ENCODE assay signal across 9 mouse cellular contexts in genomic region chr14:118322003-118322821, GRCm38 (mm10). TPM values are rescaled to one million over a fixed set of nuclear protein-coding genes. Genes with fewer than 3 reads are reported as not detected.
A peak's percentile ranks its signal among the peaks of the same experiment; 100 is the strongest.
DNase-seq lines count a peak whose midpoint lies in the region; ATAC-seq and TF ChIP-seq lines count a peak whose summit lies in the region.
"Had no signal": no experiment of that assay in that cellular context is flagged by ENCODE, and none has a peak within 500 bp of the region (broad histone marks: within the 10 kb centered on the region; RNA-seq: fewer than 3 reads in every experiment).

No protein-coding gene starts in this region.

- H3K4me1 ChIP-seq in hindbrain, embryonic 14.5 days (replicated peaks; ENCODE audit: control insufficient read depth, insufficient read depth, low read length) = peaks cover 15% of the 10 kb centered on the region; the same call in 1 of the 2 replicates
- H3K4me1 ChIP-seq in midbrain, embryonic 12.5 days = peaks cover 23% of the 10 kb centered on the region

- no peaks in the 10 kb centered on the region for H3K36me3 ChIP-seq in hindbrain, embryonic 14.5 days (replicated peaks; ENCODE audit: control insufficient read depth, insufficient read depth)
- no peaks in the 10 kb centered on the region for H3K36me3 ChIP-seq in midbrain, embryonic 12.5 days

- peak; percentile 87 for DNase-seq in brain, embryonic 14.5 days (ENCODE audit: low read depth)
- peak; percentile 66 for DNase-seq in embryo, embryonic 10.5 days (ENCODE audit: low spot score)
- peak; percentile 32 for DNase-seq in hindbrain, embryonic 14.5 days (ENCODE audit: low spot score)
- DNase-seq in gastrocnemius, postnatal 4 days (ENCODE audit: low spot score in 2 of 2) = no peak
- no peak for DNase-seq in lung, postnatal 36 days
- no peak for DNase-seq in thymus, postnatal 14 days
- DNase-seq: gastrocnemius, adult 2 months had no signal

- TF ChIP-seq POLR2A in brain, embryonic 14.5 days (IDR thresholded peaks at IDR 0.05; ENCODE audit: borderline replicate concordance, extremely low read depth, insufficient read depth, insufficient read length, poor library complexity, severe bottlenecking) = no peak

- H3K9me3 ChIP-seq in hindbrain, embryonic 14.5 days (ENCODE audit: control insufficient read depth, low read length) = no peaks in the 10 kb centered on the region
- H3K9me3 ChIP-seq in midbrain, embryonic 12.5 days = no peaks in the 10 kb centered on the region

- no peak overlapping the region for H3K27ac ChIP-seq in hindbrain, embryonic 14.5 days
- peak overlapping the region; percentile 70 for H3K27ac ChIP-seq in midbrain, embryonic 12.5 days (replicated peaks)
- H3K27ac ChIP-seq: gastrocnemius, adult 2 months had no signal

- no peak for ATAC-seq in hindbrain, embryonic 14.5 days (ENCODE audit: low FRiP score)
- ATAC-seq in midbrain, embryonic 12.5 days (ENCODE audit: low FRiP score, low read depth) = peak; percentile 83

- WGBS in hindbrain, embryonic 14.5 days = 3% methylated on average over 26 of the region's 26 CpGs
- 4% methylated on average over 26 of the region's 26 CpGs for WGBS in midbrain, embryonic 12.5 days

- peaks cover 39% of the 10 kb centered on the region for H3K27me3 ChIP-seq in hindbrain, embryonic 14.5 days (ENCODE audit: control insufficient read depth, insufficient read depth, low read length)
- H3K27me3 ChIP-seq in midbrain, embryonic 12.5 days = peaks cover 64% of the 10 kb centered on the region

- peak overlapping the region; percentile 30 for H3K4me3 ChIP-seq in hindbrain, embryonic 14.5 days (replicated peaks; ENCODE audit: low read length)
- H3K4me3 ChIP-seq in midbrain, embryonic 12.5 days = peak overlapping the region; percentile 37
- H3K4me3 ChIP-seq: gastrocnemius, adult 2 months had no signal

- peak overlapping the region; percentile 7 for H3K9ac ChIP-seq in hindbrain, embryonic 14.5 days
- H3K9ac ChIP-seq in midbrain, embryonic 12.5 days (replicated peaks) = peak overlapping the region; percentile 44; the same call in 1 of the 2 replicates

- H3K4me2 ChIP-seq in hindbrain, embryonic 14.5 days (replicated peaks) = peak overlapping the region; percentile 54
- peak overlapping the region; percentile 54 for H3K4me2 ChIP-seq in midbrain, embryonic 12.5 days (replicated peaks)

- TF ChIP-seq CTCF in brain, embryonic 14.5 days (IDR thresholded peaks at IDR 0.05; ENCODE audit: borderline replicate concordance, extremely low read depth, insufficient read depth, insufficient read length) = no peak

RNA-seq across cellular contexts. Expression of gene Gm9376, which starts 55.5 kb away (rescaled TPM):
- not detected in 2 replicates for polyA plus RNA-seq in brain, embryonic 14.5 days (2012; rRNA removed)
- not detected in 2 replicates for polyA plus RNA-seq in hindbrain, embryonic 14.5 days (2014; fragmentation: Nextera tagmentation; extraction: Ambion mirVana)
- polyA plus RNA-seq in midbrain, embryonic 12.5 days (2016; fragmentation: Nextera tagmentation; extraction: Ambion mirVana) = not detected in 2 replicates
- total RNA-seq in gastrocnemius, postnatal 4 days (2021) = not detected
- total RNA-seq: gastrocnemius, adult 2 months; left cerebral cortex, postnatal 25 days had no signal

Comparison
In these comparisons a context has a peak if more than half of its experiments do, and no peak if none do; other contexts are left out.
1. DNase-seq: peak in brain, embryonic 14.5 days (single experiment), embryo, embryonic 10.5 days (single experiment) and hindbrain, embryonic 14.5 days (single experiment); none in gastrocnemius, postnatal 4 days (0 of 2), lung, postnatal 36 days (single experiment) and thymus, postnatal 14 days (single experiment).